Mouse (Mus musculus): ENCODE measurements around the gene Pgm5. TPM values are rescaled to one million over a fixed set of nuclear protein-coding genes. Genes with fewer than 3 reads are reported as not detected.

Pgm5 gene
- total and polyA plus RNA-seq, 3 experiments, result not detected

DNA sequence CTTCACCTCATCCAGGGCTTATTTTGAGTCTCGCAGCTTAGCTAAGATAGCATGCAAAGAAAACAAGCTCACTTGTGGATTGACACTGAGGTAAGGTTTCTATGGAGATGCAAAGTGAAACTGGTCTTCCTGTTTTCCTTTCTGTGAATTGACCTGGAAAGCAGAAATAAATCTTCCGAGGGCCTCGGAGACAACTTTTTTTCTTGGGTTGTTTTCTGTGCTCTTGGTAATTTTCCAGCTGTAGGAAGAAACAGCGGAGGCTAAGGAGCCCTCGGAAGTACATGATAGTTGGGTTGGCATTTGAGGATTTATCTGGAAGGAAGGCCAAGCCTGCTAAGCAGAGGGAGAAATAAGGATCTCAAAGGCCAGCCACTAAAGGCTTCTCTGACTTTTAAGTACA lies 163.0 kb downstream of the Pgm5 start:
- no peak for TF ChIP-seq GATA1 (IDR thresholded peaks at IDR 0.05; ENCODE audit: low read depth, low read length)
- TF ChIP-seq MYB (IDR thresholded peaks at IDR 0.05; ENCODE audit: low read depth, low read length), result no peak
- no peak for TF ChIP-seq RAD21 (IDR thresholded peaks at IDR 0.05; ENCODE audit: low read depth, low read length)
- no peak for TF ChIP-seq UBTF (IDR thresholded peaks at IDR 0.05; ENCODE audit: borderline replicate concordance, insufficient read depth, low read depth, low read length)
- TF ChIP-seq MAZ (IDR thresholded peaks at IDR 0.05; ENCODE audit: low read depth, low read length), result no peak
- TF ChIP-seq USF1 (IDR thresholded peaks at IDR 0.05; ENCODE audit: low read depth, low read length), result no peak
- TF ChIP-seq CHD2 (IDR thresholded peaks at IDR 0.05; ENCODE audit: low read length), result no peak
- no peak for TF ChIP-seq KAT2A (conservative IDR thresholded peaks at IDR 0.05; ENCODE audit: low read depth, low read length)
- no peak for TF ChIP-seq BHLHE40 (IDR thresholded peaks at IDR 0.05; ENCODE audit: borderline replicate concordance, low read depth, low read length)
- TF ChIP-seq POLR2AphosphoS2 (IDR thresholded peaks at IDR 0.05; ENCODE audit: low read length), result no peak
- TF ChIP-seq RCOR1 (IDR thresholded peaks at IDR 0.05; ENCODE audit: low read depth, low read length), result no peak
- TF ChIP-seq EP300 (IDR thresholded peaks at IDR 0.05; ENCODE audit: low read depth in 1 of 2, low read length in 2 of 2), result no peak
- TF ChIP-seq E2F4 (IDR thresholded peaks at IDR 0.05; ENCODE audit: borderline replicate concordance, low read depth, low read length), result no peak
- TF ChIP-seq SMC3 (IDR thresholded peaks at IDR 0.05; ENCODE audit: low read depth, low read length), result no peak
- Histone ChIP-seq H3K36me3 (ENCODE audit: control insufficient read depth in 1 of 2, insufficient read depth in 2 of 2, low read length in 2 of 2) (no peaks in the 10 kb centered on the region), H3K27me3 (ENCODE audit: control insufficient read depth in 1 of 2, insufficient read depth in 2 of 2, low read length in 2 of 2) (no peaks in the 10 kb centered on the region), H3K27ac (ENCODE audit: control insufficient read depth, low read depth, low read length) (no peak overlapping the region), H3K4me3 (ENCODE audit: control insufficient read depth in 1 of 2, insufficient read depth in 1 of 2, low read depth in 2 of 2, low read length in 2 of 2) (no peak overlapping the region), H3K9ac (ENCODE audit: control insufficient read depth, low read depth, low read length, poor library complexity, severe bottlenecking) (no peak overlapping the region), H3K9me3 (replicated peaks; ENCODE audit: insufficient read depth, low read length) (no peaks in the 10 kb centered on the region), H3K79me2 (ENCODE audit: control insufficient read depth, insufficient read depth, low read length, poor library complexity) (no peaks in the 10 kb centered on the region), H3K4me1 (ENCODE audit: control insufficient read depth in 1 of 2, insufficient read depth in 2 of 2, low read length in 2 of 2) (no peaks in the 10 kb centered on the region)
- peak; percentile 3 for DNase-seq (ENCODE audit: low read depth, low spot score)

DNA sequence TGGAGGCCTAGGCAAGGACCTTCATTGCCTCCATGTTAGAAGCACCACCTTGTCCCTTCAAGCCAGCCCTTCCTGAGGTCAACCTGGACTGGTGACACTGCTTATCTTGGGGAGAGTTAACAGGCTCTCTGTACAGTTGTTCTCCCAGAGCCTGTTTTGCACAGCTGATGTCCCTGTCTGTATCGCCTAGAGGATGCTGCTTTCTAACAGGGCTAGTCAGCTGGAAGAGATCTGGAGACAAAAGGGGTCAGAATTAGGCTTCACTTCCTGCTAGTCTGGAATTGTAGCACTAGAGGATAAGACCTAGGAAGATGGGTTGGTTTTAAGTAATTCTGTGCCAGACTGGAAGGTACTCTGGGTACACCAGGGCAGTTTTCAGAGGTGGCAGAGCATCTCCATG lies 163.7 kb downstream of the Pgm5 start:
- Histone ChIP-seq H3K4me3 (ENCODE audit: control insufficient read depth in 1 of 2, insufficient read depth in 1 of 2, low read depth in 2 of 2, low read length in 2 of 2) (no peak overlapping the region), H3K36me3 (ENCODE audit: control insufficient read depth in 1 of 2, insufficient read depth in 2 of 2, low read length in 2 of 2) (no peaks in the 10 kb centered on the region), H3K79me2 (ENCODE audit: control insufficient read depth, insufficient read depth, low read length, poor library complexity) (no peaks in the 10 kb centered on the region), H3K9ac (ENCODE audit: control insufficient read depth, low read depth, low read length, poor library complexity, severe bottlenecking) (no peak overlapping the region), H3K4me1 (ENCODE audit: control insufficient read depth in 1 of 2, insufficient read depth in 2 of 2, low read length in 2 of 2) (no peaks in the 10 kb centered on the region), H3K9me3 (replicated peaks; ENCODE audit: insufficient read depth, low read length) (no peaks in the 10 kb centered on the region), H3K27me3 (ENCODE audit: control insufficient read depth in 1 of 2, insufficient read depth in 2 of 2, low read length in 2 of 2) (no peaks in the 10 kb centered on the region), H3K27ac (ENCODE audit: control insufficient read depth, low read depth, low read length) (no peak overlapping the region)
- no peak for DNase-seq (ENCODE audit: low read depth, low spot score)
- TF ChIP-seq MAZ (IDR thresholded peaks at IDR 0.05; ENCODE audit: low read depth, low read length), result no peak
- no peak for TF ChIP-seq MXI1 (IDR thresholded peaks at IDR 0.05; ENCODE audit: low read depth, low read length)

DNA sequence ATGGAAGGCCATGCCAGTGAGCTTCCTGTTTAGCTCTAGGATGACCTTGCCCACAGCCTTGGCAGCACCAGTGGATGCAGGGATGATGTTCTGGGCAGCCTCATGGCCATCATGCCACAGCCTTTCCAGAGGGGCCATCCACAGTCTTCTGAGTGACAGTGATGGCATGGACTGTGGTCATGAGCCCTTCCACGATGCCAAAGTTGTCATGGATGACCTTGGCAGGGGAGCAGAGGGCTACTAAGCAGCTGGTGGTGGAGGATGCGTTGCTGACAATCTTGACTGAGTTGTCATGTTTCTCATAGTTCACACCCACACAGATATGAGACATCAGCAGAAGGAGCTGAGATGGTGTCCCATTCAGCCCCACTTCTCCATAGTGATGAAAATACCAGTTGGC lies 169.0 kb downstream of the Pgm5 start:
- Histone ChIP-seq H3K79me2 (ENCODE audit: control insufficient read depth, insufficient read depth, low read length, poor library complexity) (no peaks in the 10 kb centered on the region), H3K36me3 (ENCODE audit: control insufficient read depth in 1 of 2, insufficient read depth in 2 of 2, low read length in 2 of 2) (no peaks in the 10 kb centered on the region), H3K4me3 (ENCODE audit: control insufficient read depth in 1 of 2, insufficient read depth in 1 of 2, low read depth in 2 of 2, low read length in 2 of 2) (no peak overlapping the region), H3K27me3 (ENCODE audit: control insufficient read depth in 1 of 2, insufficient read depth in 2 of 2, low read length in 2 of 2) (no peaks in the 10 kb centered on the region), H3K9me3 (replicated peaks; ENCODE audit: insufficient read depth, low read length) (no peaks in the 10 kb centered on the region), H3K27ac (ENCODE audit: control insufficient read depth, low read depth, low read length) (no peak overlapping the region), H3K4me1 (ENCODE audit: control insufficient read depth in 1 of 2, insufficient read depth in 2 of 2, low read length in 2 of 2) (no peaks in the 10 kb centered on the region), H3K9ac (ENCODE audit: control insufficient read depth, low read depth, low read length, poor library complexity, severe bottlenecking) (no peak overlapping the region)
- no peak for DNase-seq (ENCODE audit: low read depth, low spot score)
- TF ChIP-seq EP300 (IDR thresholded peaks at IDR 0.05; ENCODE audit: low read depth in 1 of 2, low read length in 2 of 2) (no peak), ZKSCAN1 (IDR thresholded peaks at IDR 0.05; ENCODE audit: low read depth, low read length) (no peak), SIN3A (IDR thresholded peaks at IDR 0.05; ENCODE audit: low read length) (no peak), GABPA (IDR thresholded peaks at IDR 0.05; ENCODE audit: low read depth, low read length) (no peak), MYC (IDR thresholded peaks at IDR 0.05; ENCODE audit: low read depth, low read length) (no peak), UBTF (IDR thresholded peaks at IDR 0.05; ENCODE audit: borderline replicate concordance, insufficient read depth, low read depth, low read length) (no peak), SMC3 (IDR thresholded peaks at IDR 0.05; ENCODE audit: low read depth, low read length) (no peak), CTCF (IDR thresholded peaks at IDR 0.05 in 2 of 3, conservative IDR thresholded peaks at IDR 0.05 in 1 of 3; ENCODE audit: control insufficient read depth in 1 of 3, insufficient read depth in 1 of 3, low read depth in 2 of 3, low read length in 3 of 3, poor library complexity in 1 of 3, severe bottlenecking in 1 of 3) (no peak), RCOR1 (IDR thresholded peaks at IDR 0.05; ENCODE audit: low read depth, low read length) (no peak), MAX (IDR thresholded peaks at IDR 0.05; ENCODE audit: low read length) (no peak), POLR2AphosphoS2 (IDR thresholded peaks at IDR 0.05; ENCODE audit: low read length) (no peak), MYB (IDR thresholded peaks at IDR 0.05; ENCODE audit: low read depth, low read length) (no peak), JUND (IDR thresholded peaks at IDR 0.05; ENCODE audit: low read depth, low read length) (no peak)

Measured in MEL (cell line).